Mouse (Mus musculus): ENCODE results near the gene Coq2. TPM values are rescaled to one million over a fixed set of nuclear protein-coding genes. Genes with fewer than 3 reads are reported as not detected.

Gene Coq2
- polyA plus RNA-seq, 1 experiment from 2014 or later: 52.2 TPM

- no peaks in the 10 kb centered on the region for H3K36me3 ChIP-seq (ENCODE audit: control insufficient read depth, insufficient read depth, low read length)
- no peak overlapping the region for H3K9ac ChIP-seq (ENCODE audit: low read length)
- H3K4me2 ChIP-seq (ENCODE audit: low read depth, low read length): no peak overlapping the region
- 78% methylated on average over 8 of the region's 8 CpGs for WGBS
- H3K4me1 ChIP-seq (ENCODE audit: control insufficient read depth, insufficient read depth, low read length): 0 out of 2 replicates have a peak, but pooled peaks cover 8% of the 10 kb centered on the region
- H3K9me3 ChIP-seq (replicated peaks; ENCODE audit: control insufficient read depth, low read length): no peaks in the 10 kb centered on the region
- H3K4me3 ChIP-seq (replicated peaks; ENCODE audit: low read length): no peak overlapping the region
- no peaks in the 10 kb centered on the region for H3K27me3 ChIP-seq (ENCODE audit: control insufficient read depth, insufficient read depth, low read length)
- H3K27ac ChIP-seq (ENCODE audit: low read length): no peak overlapping the region
- no peak for ATAC-seq (ENCODE audit: insufficient read depth, low FRiP score)
These were observed 40.0 kb downstream of the Coq2 start for GRCm38 (mm10) chr5:100634885-100635478.

- Histone ChIP-seq H3K4me3 (replicated peaks; ENCODE audit: low read length) (no peak overlapping the region), H3K4me2 (ENCODE audit: low read depth, low read length) (no peak overlapping the region), H3K4me1 (ENCODE audit: control insufficient read depth, insufficient read depth, low read length) (0 out of 2 replicates have a peak, but pooled peaks cover 6% of the 10 kb centered on the region), H3K36me3 (ENCODE audit: control insufficient read depth, insufficient read depth, low read length) (no peaks in the 10 kb centered on the region), H3K27ac (ENCODE audit: low read length) (peak overlapping the region; percentile 46; the same call in 1 of the 2 replicates), H3K9me3 (replicated peaks; ENCODE audit: control insufficient read depth, low read length) (no peaks in the 10 kb centered on the region), H3K27me3 (ENCODE audit: control insufficient read depth, insufficient read depth, low read length) (no peaks in the 10 kb centered on the region), H3K9ac (ENCODE audit: low read length) (no peak overlapping the region)
- WGBS: 72% methylated on average over 8 of the region's 8 CpGs
- ATAC-seq (ENCODE audit: insufficient read depth, low FRiP score): peak; percentile 81
These were observed 42.3 kb downstream of the Coq2 start for GRCm38 (mm10) chr5:100632540-100633129.

- no peak for ATAC-seq (ENCODE audit: insufficient read depth, low FRiP score)
- no peaks in the 10 kb centered on the region for H3K27me3 ChIP-seq (ENCODE audit: control insufficient read depth, insufficient read depth, low read length)
- H3K27ac ChIP-seq (ENCODE audit: low read length): no peak overlapping the region
- H3K36me3 ChIP-seq (ENCODE audit: control insufficient read depth, insufficient read depth, low read length): no peaks in the 10 kb centered on the region
- 95% methylated on average over 4 of the region's 4 CpGs for WGBS
- peaks cover 9% of the 10 kb centered on the region; the same call in 1 of the 2 replicates for H3K4me1 ChIP-seq (ENCODE audit: control insufficient read depth, insufficient read depth, low read length)
- H3K9ac ChIP-seq (ENCODE audit: low read length): no peak overlapping the region
- no peaks in the 10 kb centered on the region for H3K9me3 ChIP-seq (replicated peaks; ENCODE audit: control insufficient read depth, low read length)
- H3K4me2 ChIP-seq (ENCODE audit: low read depth, low read length): no peak overlapping the region
- no peak overlapping the region for H3K4me3 ChIP-seq (replicated peaks; ENCODE audit: low read length)
These were observed 46.1 kb downstream of the Coq2 start for GRCm38 (mm10) chr5:100628807-100629206.

GRCm38 (mm10) chr5:100626526-100626925 lies 48.4 kb downstream of the Coq2 start:
- ATAC-seq (ENCODE audit: insufficient read depth, low FRiP score): no peak
- no peak overlapping the region for H3K9ac ChIP-seq (ENCODE audit: low read length)
- H3K9me3 ChIP-seq (replicated peaks; ENCODE audit: control insufficient read depth, low read length): no peaks in the 10 kb centered on the region
- peaks cover 5% of the 10 kb centered on the region; the same call in 1 of the 2 replicates for H3K4me1 ChIP-seq (ENCODE audit: control insufficient read depth, insufficient read depth, low read length)
- H3K36me3 ChIP-seq (ENCODE audit: control insufficient read depth, insufficient read depth, low read length): no peaks in the 10 kb centered on the region
- H3K27me3 ChIP-seq (ENCODE audit: control insufficient read depth, insufficient read depth, low read length): no peaks in the 10 kb centered on the region
- H3K4me2 ChIP-seq (ENCODE audit: low read depth, low read length): no peak overlapping the region
- no peak overlapping the region for H3K4me3 ChIP-seq (replicated peaks; ENCODE audit: low read length)
- 47% methylated on average over 6 of the region's 6 CpGs for WGBS
- H3K27ac ChIP-seq (ENCODE audit: low read length): no peak overlapping the region

- no peak overlapping the region; the same call in 1 of the 2 replicates for H3K27ac ChIP-seq (ENCODE audit: low read length)
- WGBS: 61% methylated on average over 9 of the region's 9 CpGs
- no peak for ATAC-seq (ENCODE audit: insufficient read depth, low FRiP score)
These were observed 50.1 kb downstream of the Coq2 start for GRCm38 (mm10) chr5:100624743-100625360.

GRCm38 (mm10) chr5:100622509-100623163 lies 52.3 kb downstream of the Coq2 start:
- ATAC-seq (ENCODE audit: insufficient read depth, low FRiP score): no peak
- Histone ChIP-seq H3K4me1 (ENCODE audit: control insufficient read depth, insufficient read depth, low read length) (peaks cover 5% of the 10 kb centered on the region; the same call in 1 of the 2 replicates), H3K9ac (ENCODE audit: low read length) (no peak overlapping the region), H3K27me3 (ENCODE audit: control insufficient read depth, insufficient read depth, low read length) (no peaks in the 10 kb centered on the region), H3K27ac (ENCODE audit: low read length) (no peak overlapping the region), H3K4me3 (replicated peaks; ENCODE audit: low read length) (no peak overlapping the region), H3K9me3 (replicated peaks; ENCODE audit: control insufficient read depth, low read length) (no peaks in the 10 kb centered on the region), H3K4me2 (ENCODE audit: low read depth, low read length) (no peak overlapping the region), H3K36me3 (ENCODE audit: control insufficient read depth, insufficient read depth, low read length) (no peaks in the 10 kb centered on the region)
- 80% methylated on average over 12 of the region's 12 CpGs for WGBS

More at GRCm38 (mm10) chr5:100624743-100625360, 50.1 kb downstream of the Coq2 start:
- Histone ChIP-seq H3K9me3 (replicated peaks; ENCODE audit: control insufficient read depth, low read length) (no peaks in the 10 kb centered on the region), H3K4me3 (replicated peaks; ENCODE audit: low read length) (no peak overlapping the region), H3K9ac (ENCODE audit: low read length) (no peak overlapping the region), H3K4me1 (ENCODE audit: control insufficient read depth, insufficient read depth, low read length) (peaks cover 5% of the 10 kb centered on the region; the same call in 1 of the 2 replicates), H3K4me2 (ENCODE audit: low read depth, low read length) (no peak overlapping the region), H3K27me3 (ENCODE audit: control insufficient read depth, insufficient read depth, low read length) (no peaks in the 10 kb centered on the region), H3K36me3 (ENCODE audit: control insufficient read depth, insufficient read depth, low read length) (no peaks in the 10 kb centered on the region)

- H3K9me3 ChIP-seq (replicated peaks; ENCODE audit: control insufficient read depth, low read length): no peaks in the 10 kb centered on the region
- no peaks in the 10 kb centered on the region for H3K27me3 ChIP-seq (ENCODE audit: control insufficient read depth, insufficient read depth, low read length)
- no peak overlapping the region for H3K9ac ChIP-seq (ENCODE audit: low read length)
- no peak overlapping the region for H3K4me3 ChIP-seq (replicated peaks; ENCODE audit: low read length)
- peaks cover 4% of the 10 kb centered on the region; the same call in 1 of the 2 replicates for H3K4me1 ChIP-seq (ENCODE audit: control insufficient read depth, insufficient read depth, low read length)
- no peaks in the 10 kb centered on the region for H3K36me3 ChIP-seq (ENCODE audit: control insufficient read depth, insufficient read depth, low read length)
- 51% methylated on average over 8 of the region's 8 CpGs for WGBS
- H3K4me2 ChIP-seq (ENCODE audit: low read depth, low read length): no peak overlapping the region
- no peak for ATAC-seq (ENCODE audit: insufficient read depth, low FRiP score)
- no peak overlapping the region for H3K27ac ChIP-seq (ENCODE audit: low read length)
These were observed 52.9 kb downstream of the Coq2 start for GRCm38 (mm10) chr5:100621876-100622508.

GRCm38 (mm10) chr5:100620952-100621351 lies 54.0 kb downstream of the Coq2 start:
- Histone ChIP-seq H3K4me3 (replicated peaks; ENCODE audit: low read length) (no peak overlapping the region), H3K27me3 (ENCODE audit: control insufficient read depth, insufficient read depth, low read length) (no peaks in the 10 kb centered on the region), H3K4me1 (ENCODE audit: control insufficient read depth, insufficient read depth, low read length) (no peaks in the 10 kb centered on the region; the same call in none of the 2 replicates), H3K4me2 (ENCODE audit: low read depth, low read length) (no peak overlapping the region), H3K9ac (ENCODE audit: low read length) (no peak overlapping the region), H3K9me3 (replicated peaks; ENCODE audit: control insufficient read depth, low read length) (no peaks in the 10 kb centered on the region), H3K36me3 (ENCODE audit: control insufficient read depth, insufficient read depth, low read length) (no peaks in the 10 kb centered on the region), H3K27ac (ENCODE audit: low read length) (no peak overlapping the region)
- WGBS: 70% methylated on average over 8 of the region's 9 CpGs
- ATAC-seq (ENCODE audit: insufficient read depth, low FRiP score): no peak

All from stomach, embryonic 16.5 days (tissue).